Mouse (Mus musculus) liver, embryonic 13.5 days (tissue): Measurements from ENCODE around the gene Sap18. TPM values are rescaled to one million over a fixed set of nuclear protein-coding genes. Genes with fewer than 3 reads are reported as not detected.
"Not testable (repeated sequence)": the region's sequence is repeated elsewhere in the genome, so short reads cannot be mapped to it uniquely, and the experiment has no call there.

Experiments
- ATAC-seq: fragments of 200-750 bp; cut with Nextera tagmentation; 2 replicates; pipeline ENCODE4 v1.8.0; 2017; ENCODE audit warnings: low read depth, mild to moderate bottlenecking, moderate number of reproducible peaks, moderate library complexity
- DNase-seq: peaks from one replicate; pipeline ENCODE4 v3.0.0; 2022
- H3K27ac ChIP-seq: fragments of 300-500 bp; sonication (generic); 2 replicates; pipeline ENCODE4 v1.5.1; 2015; ENCODE audit warnings: moderate library complexity, mild to moderate bottlenecking, inconsistent platforms
- H3K27me3 ChIP-seq: fragments of 300-500 bp; sonication (generic); 2 replicates; pipeline ENCODE4 v1.6.1; 2015; ENCODE audit warnings: mild to moderate bottlenecking, inconsistent platforms
- H3K36me3 ChIP-seq: fragments of 300-500 bp; sonication (generic); 2 replicates; pipeline ENCODE4 v1.6.1; 2015; ENCODE audit warnings: mild to moderate bottlenecking, inconsistent platforms
- H3K4me1 ChIP-seq: fragments of 300-500 bp; sonication (generic); replicated peaks from 2 replicates; pipeline ENCODE4 v1.6.1; 2015; ENCODE audit warnings: inconsistent platforms
- H3K4me2 ChIP-seq: fragments of 300-500 bp; sonication (generic); 2 replicates; pipeline ENCODE4 v1.6.1; 2015; ENCODE audit warnings: inconsistent platforms, mild to moderate bottlenecking, moderate library complexity
- H3K4me3 ChIP-seq: fragments of 300-500 bp; sonication (generic); replicated peaks from 2 replicates; pipeline ENCODE4 v1.5.1; 2015; ENCODE audit warnings: mild to moderate bottlenecking, inconsistent platforms
- H3K9ac ChIP-seq: fragments of 300-500 bp; sonication (generic); 2 replicates; pipeline ENCODE4 v1.6.1; 2015; ENCODE audit warnings: mild to moderate bottlenecking, inconsistent platforms
- H3K9me3 ChIP-seq: fragments of 300-500 bp; sonication (generic); replicated peaks from 2 replicates; pipeline ENCODE4 v1.6.1; 2016; ENCODE audit warnings: inconsistent platforms
- WGBS: fragments of 180-500 bp; shearing (Covaris S2); methylation state at CpG from one replicate; pipeline ENCODE4 v1.1.7; 2015; ENCODE audit not compliant: insufficient replicate concordance; 5-methylcytosine and 5-hydroxymethylcytosine counted together
- polyA plus RNA-seq: library from polyadenylated mRNA; unstranded; fragments of >200 nt; fragmentation: Nextera tagmentation; extraction: Ambion mirVana; gene quantifications from 2 replicates; pipeline ENCODE4 v1.2.1, GENCODE M21; 2015

Sap18 gene
- polyA plus RNA-seq = 10.1 and 11.9 TPM in 2 replicates

- H3K4me1 ChIP-seq = peaks cover 29% of the 10 kb centered on the region
- H3K27ac ChIP-seq = peak within 1 kb of the TSS; percentile 78
- H3K9me3 ChIP-seq = no peaks in the 10 kb centered on the region
- DNase-seq (peak; percentile 97), ATAC-seq (peak; percentile 95)
- H3K4me3 ChIP-seq = peak within 1 kb of the TSS; percentile 90
- under 1% methylated on average over 98 of the region's 99 CpGs for WGBS
- H3K36me3 ChIP-seq = peaks cover 31% of the 10 kb centered on the region
- H3K27me3 ChIP-seq = no peaks in the 10 kb centered on the region
- H3K4me2 ChIP-seq = peak within 1 kb of the TSS; percentile 91
- peak within 1 kb of the TSS; percentile 88 for H3K9ac ChIP-seq
These were observed at the start of gene Sap18 for GRCm38 (mm10) chr14:57797991-57798931. Gene Sap18, plus strand, starts transcription at chr14:57798180.

GRCm38 (mm10) chr14:57749501-57749900, 48.5 kb upstream of the Sap18 start:
- WGBS = 70% methylated on average over 2 of the region's 2 CpGs
- Histone ChIP-seq H3K4me2 (no peak overlapping the region), H3K36me3 (no peaks in the 10 kb centered on the region), H3K9me3 (no peaks in the 10 kb centered on the region), H3K4me1 (peaks cover 85% of the 10 kb centered on the region), H3K9ac (no peak overlapping the region), H3K27ac (peak overlapping the region; percentile 35), H3K4me3 (no peak overlapping the region), H3K27me3 (peaks cover 16% of the 10 kb centered on the region)
- no peak for DNase-seq
- ATAC-seq = no peak

- H3K4me3 ChIP-seq = 0 out of 2 replicates have a peak overlapping the region, but pooled peaks have one; percentile 13
- H3K4me2 ChIP-seq = peak overlapping the region; percentile 53
- peak overlapping the region; percentile 87 for H3K27ac ChIP-seq
- ATAC-seq = peak; percentile 85
- H3K4me1 ChIP-seq = peaks cover 89% of the 10 kb centered on the region
- H3K9ac ChIP-seq = 0 out of 2 replicates have a peak overlapping the region, but pooled peaks have one; percentile 36
- not testable (repeated sequence) for H3K36me3 ChIP-seq, H3K9me3 ChIP-seq, H3K27me3 ChIP-seq
- DNase-seq = peak; percentile 50
These were observed 47.0 kb upstream of the Sap18 start for GRCm38 (mm10) chr14:57751006-57751405.

GRCm38 (mm10) chr14:57753351-57753992, 44.5 kb upstream of the Sap18 start:
- 11% methylated on average over 9 of the region's 9 CpGs for WGBS
- H3K9ac ChIP-seq = peak overlapping the region; percentile 30; the same call in 1 of the 2 replicates
- no peak overlapping the region for H3K4me3 ChIP-seq
- no peaks in the 10 kb centered on the region for H3K27me3 ChIP-seq
- peak overlapping the region; percentile 87 for H3K27ac ChIP-seq
- peak; percentile 63 for ATAC-seq
- peaks cover 89% of the 10 kb centered on the region for H3K4me1 ChIP-seq
- no peaks in the 10 kb centered on the region for H3K36me3 ChIP-seq
- DNase-seq = peak; percentile 67
- H3K4me2 ChIP-seq = peak overlapping the region; percentile 39
- H3K9me3 ChIP-seq = no peaks in the 10 kb centered on the region

GRCm38 (mm10) chr14:57755661-57756060, 42.3 kb upstream of the Sap18 start:
- WGBS = 57% methylated on average over 2 of the region's 2 CpGs
- Histone ChIP-seq H3K27ac (peak overlapping the region; percentile 22; the same call in 1 of the 2 replicates), H3K4me3 (no peak overlapping the region), H3K27me3 (no peaks in the 10 kb centered on the region), H3K4me1 (peaks cover 74% of the 10 kb centered on the region), H3K36me3 (no peaks in the 10 kb centered on the region), H3K9ac (no peak overlapping the region), H3K9me3 (no peaks in the 10 kb centered on the region), H3K4me2 (no peak overlapping the region)
- peak; percentile 66 for ATAC-seq
- DNase-seq = peak; percentile 36

- Histone ChIP-seq H3K4me1 (peaks cover 69% of the 10 kb centered on the region), H3K27me3 (no peaks in the 10 kb centered on the region), H3K27ac (peak overlapping the region; percentile 22), H3K9me3 (no peaks in the 10 kb centered on the region), H3K9ac (no peak overlapping the region), H3K36me3 (no peaks in the 10 kb centered on the region), H3K4me3 (no peak overlapping the region), H3K4me2 (no peak overlapping the region)
- 77% methylated on average over 4 of the region's 4 CpGs for WGBS
- ATAC-seq = no peak
- no peak for DNase-seq
These were observed 41.9 kb upstream of the Sap18 start for GRCm38 (mm10) chr14:57756094-57756493.

GRCm38 (mm10) chr14:57758237-57758636, 39.7 kb upstream of the Sap18 start, which contains the start of gene Lats2:
Gene Lats2, minus strand, starts transcription at chr14:57758388.
- Histone ChIP-seq H3K27ac (peak within 1 kb of the TSS; percentile 2; the same call in 1 of the 2 replicates), H3K4me1 (peaks cover 59% of the 10 kb centered on the region), H3K36me3 (no peaks in the 10 kb centered on the region), H3K27me3 (no peaks in the 10 kb centered on the region), H3K9ac (no peak within 1 kb of the TSS), H3K4me3 (no peak within 1 kb of the TSS), H3K4me2 (no peak within 1 kb of the TSS), H3K9me3 (no peaks in the 10 kb centered on the region)
- 80% methylated on average over 4 of the region's 4 CpGs for WGBS
- no peak for ATAC-seq
- DNase-seq = no peak

- Histone ChIP-seq H3K4me1 (peaks cover 35% of the 10 kb centered on the region), H3K4me3 (no peak overlapping the region), H3K36me3 (no peaks in the 10 kb centered on the region), H3K9ac (no peak overlapping the region), H3K27ac (no peak overlapping the region), H3K9me3 (no peaks in the 10 kb centered on the region), H3K27me3 (no peaks in the 10 kb centered on the region), H3K4me2 (no peak overlapping the region)
- no peak for DNase-seq
- 69% methylated on average over 10 of the region's 10 CpGs for WGBS
- ATAC-seq = no peak
These were observed 37.2 kb upstream of the Sap18 start for GRCm38 (mm10) chr14:57760447-57761412.

GRCm38 (mm10) chr14:57769102-57769501, 28.9 kb upstream of the Sap18 start:
- 75% methylated on average over 5 of the region's 5 CpGs for WGBS
- DNase-seq = no peak
- H3K27me3 ChIP-seq = peaks cover 2% of the 10 kb centered on the region; the same call in 1 of the 2 replicates
- H3K9me3 ChIP-seq = no peaks in the 10 kb centered on the region
- H3K4me3 ChIP-seq = no peak overlapping the region
- H3K9ac ChIP-seq = no peak overlapping the region
- no peak overlapping the region for H3K4me2 ChIP-seq
- no peaks in the 10 kb centered on the region for H3K4me1 ChIP-seq
- no peaks in the 10 kb centered on the region for H3K36me3 ChIP-seq
- no peak for ATAC-seq
- no peak overlapping the region for H3K27ac ChIP-seq

- 0 out of 2 replicates have a peak, but pooled peaks cover 2% of the 10 kb centered on the region for H3K27me3 ChIP-seq
- no peak for ATAC-seq
- H3K9me3 ChIP-seq = no peaks in the 10 kb centered on the region
- H3K4me1 ChIP-seq = no peaks in the 10 kb centered on the region
- H3K36me3 ChIP-seq = no peaks in the 10 kb centered on the region
- no peak overlapping the region for H3K27ac ChIP-seq
- WGBS = 36% methylated on average over 6 of the region's 6 CpGs
- no peak overlapping the region for H3K9ac ChIP-seq
- no peak overlapping the region for H3K4me3 ChIP-seq
- no peak for DNase-seq
- no peak overlapping the region for H3K4me2 ChIP-seq
These were observed 25.7 kb upstream of the Sap18 start for GRCm38 (mm10) chr14:57772157-57772815.
